Mouse (Mus musculus) limb, embryonic 15.5 days (tissue): ENCODE measurements around the gene Tmem176a. TPM values are rescaled to one million over a fixed set of nuclear protein-coding genes. Genes with fewer than 3 reads are reported as not detected.
"Not testable (repeated sequence)": the region's sequence is repeated elsewhere in the genome, so short reads cannot be mapped to it uniquely, and the experiment has no call there.

Source experiments
- ATAC-seq: fragments of 200-750 bp; cut with Nextera tagmentation; 2 replicates; pipeline ENCODE4 v1.8.0; 2017; ENCODE audit warnings: low read depth, moderate TSS enrichment; ENCODE audit not compliant: insufficient number of reproducible peaks, low FRiP score, low TSS enrichment
- H3K27ac ChIP-seq: fragments of 300-500 bp; sonication (generic); 2 replicates; pipeline ENCODE4 v1.5.1; 2015; ENCODE audit warnings: moderate library complexity, mild to moderate bottlenecking, inconsistent platforms
- H3K27me3 ChIP-seq: fragments of 300-500 bp; sonication (generic); 2 replicates; pipeline ENCODE4 v1.6.1; 2015; ENCODE audit warnings: inconsistent platforms
- H3K36me3 ChIP-seq: fragments of 300-500 bp; sonication (generic); 2 replicates; pipeline ENCODE4 v1.6.1; 2015; ENCODE audit warnings: inconsistent platforms
- H3K4me1 ChIP-seq: fragments of 300-500 bp; sonication (generic); 2 replicates; pipeline ENCODE4 v1.6.1; 2015; ENCODE audit warnings: inconsistent platforms
- H3K4me2 ChIP-seq: fragments of 300-500 bp; sonication (generic); 2 replicates; pipeline ENCODE4 v1.6.1; 2015; ENCODE audit warnings: mild to moderate bottlenecking, inconsistent platforms
- H3K4me3 ChIP-seq: fragments of 300-500 bp; sonication (generic); 2 replicates; pipeline ENCODE4 v1.5.1; 2015; ENCODE audit warnings: mild to moderate bottlenecking, inconsistent platforms
- H3K9ac ChIP-seq: fragments of 300-500 bp; sonication (generic); 2 replicates; pipeline ENCODE4 v1.6.1; 2015; ENCODE audit warnings: inconsistent platforms
- H3K9me3 ChIP-seq: fragments of 300-500 bp; sonication (generic); 2 replicates; pipeline ENCODE4 v1.6.1; 2016; ENCODE audit warnings: inconsistent platforms
- WGBS: fragments of 180-500 bp; shearing (Covaris S2); methylation state at CpG from one replicate; pipeline ENCODE4 v1.1.7; 2015; 5-methylcytosine and 5-hydroxymethylcytosine counted together
- polyA plus RNA-seq: library from polyadenylated mRNA; unstranded; fragments of >200 nt; fragmentation: Nextera tagmentation; extraction: Ambion mirVana; gene quantifications from 2 replicates; pipeline ENCODE4 v1.2.1, GENCODE M21; 2015

Gene Tmem176a
- polyA plus RNA-seq, 1 experiment from 2014 or later = 54.3 TPM

DNA sequence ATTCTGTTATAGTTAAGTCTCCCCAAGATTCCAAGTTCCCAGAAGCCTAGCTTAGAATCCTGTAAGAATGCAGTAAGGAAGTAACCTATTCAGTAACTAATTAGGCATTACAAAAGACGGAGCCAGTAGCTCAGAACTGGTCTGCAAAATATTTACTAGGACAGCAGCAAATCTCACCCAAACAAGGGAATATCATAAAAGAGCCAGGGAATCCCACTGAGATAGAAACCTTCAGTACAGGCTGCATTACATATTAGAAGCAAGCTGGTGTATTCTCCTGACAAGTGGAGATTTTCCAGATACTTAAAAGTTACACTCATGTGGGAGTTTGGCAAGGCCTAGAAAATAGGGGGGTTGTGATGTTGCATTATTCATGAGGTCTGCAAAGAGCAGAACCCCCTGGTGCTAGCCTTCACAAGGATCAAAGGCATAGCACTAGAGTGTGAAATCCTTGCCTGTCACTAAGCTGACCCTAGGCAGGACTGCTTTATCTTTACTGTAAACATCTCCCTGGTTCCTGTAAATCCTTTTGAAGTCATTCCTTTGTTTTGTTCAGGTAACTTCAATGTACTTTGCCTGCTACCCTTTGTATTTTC is 25.7 kb downstream of the Tmem176a start:
- H3K4me3 ChIP-seq, H3K27ac ChIP-seq, H3K27me3 ChIP-seq, H3K36me3 ChIP-seq, H3K9me3 ChIP-seq, H3K4me2 ChIP-seq, H3K4me1 ChIP-seq, ATAC-seq, H3K9ac ChIP-seq: not testable (repeated sequence)
- 40% methylated on average over 1 of the region's 1 CpGs for WGBS

DNA sequence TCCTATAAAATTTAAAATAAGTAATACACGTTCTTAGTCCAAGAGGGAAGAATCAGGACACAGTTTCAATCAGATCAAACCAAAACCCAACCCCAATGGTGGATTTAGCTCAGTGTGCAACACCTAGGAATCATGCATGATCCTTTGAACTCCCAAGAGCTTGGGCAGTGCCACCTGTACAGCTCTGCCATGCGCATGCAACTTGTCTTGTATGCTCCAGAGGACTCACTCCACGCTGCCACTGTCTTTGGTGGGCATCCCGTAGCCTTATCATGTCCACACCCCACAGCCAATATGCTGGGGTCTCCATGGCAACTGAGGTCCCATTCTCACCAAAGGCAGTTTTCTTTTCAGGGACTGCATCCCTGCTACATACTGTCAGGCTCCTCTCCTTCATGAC is 26.4 kb downstream of the Tmem176a start:
- ATAC-seq = no peak
- 62% methylated on average over 4 of the region's 4 CpGs for WGBS
- H3K4me1 ChIP-seq = no peaks in the 10 kb centered on the region
- H3K27me3 ChIP-seq = no peaks in the 10 kb centered on the region
- H3K4me2 ChIP-seq = no peak overlapping the region
- no peak overlapping the region for H3K9ac ChIP-seq
- no peaks in the 10 kb centered on the region for H3K36me3 ChIP-seq
- no peak overlapping the region for H3K4me3 ChIP-seq
- H3K27ac ChIP-seq = no peak overlapping the region
- H3K9me3 ChIP-seq = no peaks in the 10 kb centered on the region

DNA sequence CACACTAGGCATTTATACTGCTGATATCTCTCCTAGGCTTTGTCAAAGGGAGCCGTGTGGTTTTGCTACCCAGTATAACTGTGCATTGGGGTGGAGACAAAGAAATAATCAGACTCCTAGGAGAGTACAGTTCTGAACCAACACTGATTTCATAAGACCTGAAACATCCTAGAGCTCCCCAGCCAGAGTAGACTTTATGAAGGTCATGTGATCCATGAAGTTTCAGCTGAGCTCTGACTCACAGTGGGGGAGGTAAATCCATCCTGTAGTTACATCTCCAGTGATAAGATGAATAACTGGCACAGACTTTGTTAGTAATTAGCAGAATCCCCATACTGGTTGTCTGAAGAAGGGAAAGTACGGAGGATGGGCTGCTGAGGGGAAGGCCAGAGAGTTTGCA is 29.1 kb downstream of the Tmem176a start:
- 81% methylated on average over 2 of the region's 2 CpGs for WGBS
- Histone ChIP-seq H3K9me3 (no peaks in the 10 kb centered on the region), H3K4me1 (no peaks in the 10 kb centered on the region), H3K9ac (no peak overlapping the region), H3K27ac (no peak overlapping the region), H3K4me2 (no peak overlapping the region), H3K4me3 (no peak overlapping the region), H3K27me3 (no peaks in the 10 kb centered on the region), H3K36me3 (no peaks in the 10 kb centered on the region)
- ATAC-seq = no peak

DNA sequence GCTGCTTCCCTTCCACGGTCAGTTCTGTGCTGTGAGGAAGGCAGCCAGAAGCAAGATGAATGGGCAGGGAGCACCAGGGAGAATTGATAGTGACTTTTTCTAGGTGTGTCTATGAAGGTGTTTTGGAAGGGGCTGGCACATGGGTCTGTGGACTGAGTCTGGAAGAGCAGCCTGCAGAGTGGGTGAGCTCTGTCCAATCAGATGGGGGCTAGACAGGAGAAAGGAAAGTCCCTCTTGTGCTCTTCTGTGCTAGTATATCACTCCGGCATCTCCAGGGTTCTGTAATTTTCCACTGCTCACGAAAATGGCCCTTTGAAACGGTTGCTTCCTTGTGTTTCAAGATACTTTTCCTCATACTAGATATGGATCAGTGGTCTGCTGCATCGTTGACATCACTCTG is 31.9 kb downstream of the Tmem176a start, which contains the start of gene Aoc1:
Aoc1 (plus strand) TSS at position 301 of the 400 bp plus-strand sequence.
- Histone ChIP-seq H3K4me3 (no peak within 1 kb of the TSS), H3K36me3 (no peaks in the 10 kb centered on the region), H3K27me3 (no peaks in the 10 kb centered on the region), H3K9ac (no peak within 1 kb of the TSS), H3K4me2 (no peak within 1 kb of the TSS), H3K4me1 (no peaks in the 10 kb centered on the region), H3K27ac (no peak within 1 kb of the TSS), H3K9me3 (no peaks in the 10 kb centered on the region)
- no peak for ATAC-seq
- WGBS = 81% methylated on average over 5 of the region's 5 CpGs

DNA sequence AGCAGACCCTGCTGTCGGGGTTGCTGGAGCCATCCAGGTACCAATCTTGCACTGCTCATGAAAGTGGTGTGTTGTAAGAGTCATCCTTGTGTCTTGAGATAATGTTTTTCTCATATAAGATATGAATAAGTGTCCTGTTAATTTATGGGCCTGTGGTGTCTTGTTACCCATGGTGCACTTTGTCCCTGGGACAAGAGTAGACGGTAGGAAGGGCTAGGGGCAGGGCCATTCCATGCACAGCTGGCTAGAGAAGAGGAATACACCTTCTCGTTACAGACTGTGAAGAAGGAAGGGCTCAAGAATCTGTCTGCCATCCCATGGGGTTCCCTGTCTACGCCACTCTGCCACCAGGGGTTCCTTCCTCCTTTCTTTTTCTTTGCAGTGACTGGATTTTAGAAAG is 33.9 kb downstream of the Tmem176a start:
- WGBS = 76% methylated on average over 4 of the region's 4 CpGs

DNA sequence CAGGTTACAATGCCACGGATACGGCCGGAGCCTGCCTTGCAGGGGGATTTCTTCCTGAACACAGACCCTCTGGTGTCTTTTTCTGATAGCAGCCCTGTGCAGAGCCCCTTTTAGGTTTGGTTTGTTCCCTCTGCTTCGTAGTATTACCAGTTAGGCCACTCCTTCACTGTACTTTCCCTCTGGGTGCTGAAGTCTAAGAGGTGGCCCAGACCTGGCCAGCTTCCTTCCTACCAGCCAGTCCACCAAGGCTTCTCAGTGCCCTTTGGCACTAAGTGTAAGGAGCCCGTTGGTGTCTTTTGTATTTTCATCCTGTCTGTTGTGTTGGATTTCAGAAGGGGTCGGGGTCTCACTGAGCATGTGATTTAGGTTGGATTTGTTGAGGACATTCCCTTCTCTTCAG is 34.8 kb downstream of the Tmem176a start:
- WGBS = 87% methylated on average over 6 of the region's 6 CpGs
- H3K4me1 ChIP-seq = no peaks in the 10 kb centered on the region
- H3K4me2 ChIP-seq = no peak overlapping the region
- no peaks in the 10 kb centered on the region for H3K36me3 ChIP-seq
- no peak overlapping the region for H3K4me3 ChIP-seq
- no peaks in the 10 kb centered on the region for H3K27me3 ChIP-seq
- H3K9me3 ChIP-seq = no peaks in the 10 kb centered on the region
- H3K27ac ChIP-seq = no peak overlapping the region
- no peak overlapping the region for H3K9ac ChIP-seq
- no peak for ATAC-seq

More for the DNA sequence above, 33.9 kb downstream of the Tmem176a start:
- no peak overlapping the region for H3K4me3 ChIP-seq
- no peak for ATAC-seq
- H3K9ac ChIP-seq = no peak overlapping the region
- no peak overlapping the region for H3K27ac ChIP-seq
- H3K27me3 ChIP-seq = no peaks in the 10 kb centered on the region
- H3K4me1 ChIP-seq = no peaks in the 10 kb centered on the region
- no peaks in the 10 kb centered on the region for H3K36me3 ChIP-seq
- H3K4me2 ChIP-seq = no peak overlapping the region
- H3K9me3 ChIP-seq = no peaks in the 10 kb centered on the region

DNA sequence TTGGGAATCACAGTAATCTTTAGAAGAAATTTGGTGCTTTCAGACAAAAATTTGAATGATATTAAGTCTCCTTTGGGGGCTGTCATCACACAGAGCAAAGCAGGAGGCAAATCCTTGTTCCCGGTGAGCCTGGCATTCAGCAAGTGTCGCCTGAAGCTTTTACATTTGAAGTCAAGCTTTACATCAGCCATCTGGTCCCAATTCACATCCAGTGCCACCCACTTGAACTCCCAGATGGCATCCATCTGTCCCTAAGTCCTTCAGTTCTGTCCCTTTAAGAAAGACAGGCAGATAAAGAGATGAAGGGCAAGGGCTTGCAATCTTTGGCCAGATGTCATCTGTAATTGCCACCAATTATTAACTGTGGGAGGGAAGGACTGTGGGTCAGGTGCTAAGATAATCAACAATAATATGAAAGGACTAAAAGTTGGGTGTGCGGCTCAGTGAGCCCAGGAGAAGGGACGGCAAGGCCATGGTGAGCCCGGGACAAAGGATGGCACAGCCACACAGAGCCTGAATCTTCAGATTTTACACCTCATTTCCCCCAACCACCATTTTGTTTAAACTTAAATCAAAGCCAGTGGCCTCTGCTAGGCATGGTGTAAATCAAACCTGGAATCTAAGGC is 35.9 kb downstream of the Tmem176a start:
- H3K4me3 ChIP-seq = no peak overlapping the region
- WGBS = 50% methylated on average over 5 of the region's 5 CpGs
- no peak for ATAC-seq
- H3K27me3 ChIP-seq = no peaks in the 10 kb centered on the region
- no peaks in the 10 kb centered on the region for H3K4me1 ChIP-seq
- no peak overlapping the region for H3K4me2 ChIP-seq
- H3K9ac ChIP-seq = no peak overlapping the region
- no peak overlapping the region for H3K27ac ChIP-seq
- no peaks in the 10 kb centered on the region for H3K9me3 ChIP-seq
- no peaks in the 10 kb centered on the region for H3K36me3 ChIP-seq

DNA sequence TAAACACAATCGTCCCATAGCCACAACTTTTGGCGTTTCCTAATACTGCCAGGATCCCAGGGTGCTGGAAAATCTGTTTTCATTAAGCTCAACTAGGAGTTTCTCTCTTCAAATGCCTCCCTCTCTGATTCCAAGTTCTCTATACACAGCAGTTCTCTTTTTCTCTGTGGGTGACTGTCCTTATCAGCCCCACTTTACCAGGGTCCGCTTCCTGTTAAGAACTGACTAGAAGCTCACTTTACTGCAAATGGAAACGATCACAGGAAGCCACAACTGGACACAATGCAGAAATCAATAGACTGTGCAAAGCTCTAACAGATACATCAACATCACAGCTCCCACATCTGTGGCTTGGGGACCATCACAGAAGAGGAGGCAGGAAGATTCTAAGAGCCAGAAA is 53.5 kb downstream of the Tmem176a start:
- Histone ChIP-seq H3K4me1 (no peaks in the 10 kb centered on the region), H3K36me3 (no peaks in the 10 kb centered on the region), H3K4me2 (no peak overlapping the region), H3K9me3 (no peaks in the 10 kb centered on the region), H3K27ac (no peak overlapping the region), H3K4me3 (no peak overlapping the region), H3K9ac (no peak overlapping the region), H3K27me3 (no peaks in the 10 kb centered on the region)
- WGBS = 72% methylated on average over 4 of the region's 4 CpGs
- ATAC-seq = no peak

DNA sequence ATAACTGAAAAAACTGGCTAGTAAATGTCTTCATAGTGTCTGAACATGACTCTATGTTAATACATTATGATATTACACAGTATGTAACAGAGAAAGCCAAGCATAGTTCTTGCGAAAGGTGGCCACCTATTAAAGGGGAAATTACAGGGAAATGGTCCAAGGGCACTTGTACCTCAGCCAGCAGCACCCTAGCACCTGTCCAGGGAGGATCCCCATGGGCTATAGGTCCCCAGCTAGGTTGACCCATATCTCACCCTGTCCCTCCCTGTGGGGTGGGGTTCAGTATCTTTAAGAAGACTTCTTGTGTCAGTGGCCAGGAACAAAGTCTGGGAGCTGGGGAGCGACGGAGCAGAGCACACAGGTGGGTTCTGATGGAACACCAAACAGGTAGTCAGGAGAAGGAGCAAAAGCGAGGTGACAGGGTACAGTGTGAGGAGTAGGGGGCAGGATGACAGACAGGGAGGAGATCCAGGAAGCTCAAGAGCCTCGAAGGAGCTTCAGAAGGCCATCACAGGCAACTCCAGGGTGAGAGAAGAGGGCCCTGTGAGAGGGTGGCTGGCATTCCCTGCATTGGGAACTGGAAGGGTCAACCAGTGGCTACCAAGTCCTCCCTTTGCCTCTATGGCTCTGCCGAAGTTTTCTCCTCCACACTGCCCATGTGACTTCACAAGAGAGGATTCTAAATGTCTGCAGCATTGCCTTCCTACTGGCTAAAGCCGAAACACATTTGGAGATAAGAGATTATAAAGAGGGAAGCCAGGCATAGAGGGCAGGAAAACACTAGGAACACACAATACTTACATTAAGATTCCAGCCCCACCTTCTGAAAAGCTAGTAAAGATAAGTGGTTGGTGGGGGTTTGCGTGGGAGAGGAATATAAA is 54.5 kb downstream of the Tmem176a start:
- no peak for ATAC-seq
- no peaks in the 10 kb centered on the region for H3K4me1 ChIP-seq
- H3K36me3 ChIP-seq = no peaks in the 10 kb centered on the region
- H3K27me3 ChIP-seq = no peaks in the 10 kb centered on the region
- no peak overlapping the region for H3K4me3 ChIP-seq
- H3K9me3 ChIP-seq = no peaks in the 10 kb centered on the region
- WGBS = 86% methylated on average over 8 of the region's 8 CpGs
- no peak overlapping the region for H3K9ac ChIP-seq
- H3K27ac ChIP-seq = no peak overlapping the region
- H3K4me2 ChIP-seq = no peak overlapping the region

DNA sequence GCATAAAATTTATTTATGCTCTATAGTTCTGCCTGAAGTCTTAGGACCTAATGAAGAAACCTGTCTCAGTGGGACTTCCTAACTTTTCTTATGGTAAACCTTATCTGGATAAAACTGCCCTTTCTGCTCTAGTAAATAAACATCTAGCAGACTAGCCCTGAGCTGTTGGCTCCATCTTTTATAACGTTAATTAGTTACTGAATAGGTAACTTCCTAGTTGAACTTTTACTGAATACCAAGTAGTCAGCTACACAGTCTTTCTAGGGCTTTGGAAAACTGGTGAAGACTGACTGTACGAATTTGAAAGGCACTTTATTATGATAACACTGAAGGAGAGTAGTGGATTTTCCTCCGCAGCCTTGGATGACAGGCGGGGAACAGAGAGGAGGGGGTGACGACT is 55.2 kb downstream of the Tmem176a start:
- WGBS = 89% methylated on average over 5 of the region's 5 CpGs
- Histone ChIP-seq H3K4me2 (no peak overlapping the region), H3K9ac (no peak overlapping the region), H3K4me1 (no peaks in the 10 kb centered on the region), H3K36me3 (no peaks in the 10 kb centered on the region), H3K4me3 (no peak overlapping the region), H3K9me3 (no peaks in the 10 kb centered on the region), H3K27me3 (no peaks in the 10 kb centered on the region), H3K27ac (no peak overlapping the region)
- ATAC-seq = no peak
